Mouse (Mus musculus): ENCODE data around the gene Large1. TPM values are rescaled to one million over a fixed set of nuclear protein-coding genes. Genes with fewer than 3 reads are reported as not detected.

The Large1 gene
- polyA plus RNA-seq, 1 experiment from 2014 or later = 5.6 TPM

DNA sequence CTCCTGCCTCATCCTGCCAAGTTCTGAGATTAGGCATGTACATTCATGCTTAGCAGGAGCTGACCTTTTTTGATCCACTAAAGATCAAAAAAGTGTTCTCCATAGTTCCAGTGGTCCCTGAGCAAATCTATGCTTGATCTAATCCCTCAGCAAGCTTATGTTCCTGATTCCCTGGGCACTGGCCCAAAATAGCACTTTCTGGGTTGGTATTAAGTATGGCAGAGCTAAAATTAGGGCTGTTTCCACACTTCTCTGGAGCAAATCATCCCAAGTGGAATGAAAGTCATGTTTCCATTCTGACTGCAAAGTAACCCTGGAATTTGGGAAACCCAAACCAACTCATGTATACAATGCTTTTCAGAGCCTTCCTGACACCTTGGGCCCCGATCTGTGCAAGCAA is 42.9 kb downstream of the Large1 start:
- Histone ChIP-seq H3K4me2 (ENCODE audit: low read depth, low read length) (no peak overlapping the region), H3K36me3 (ENCODE audit: control insufficient read depth, insufficient read depth) (no peaks in the 10 kb centered on the region), H3K4me3 (ENCODE audit: low read length) (no peak overlapping the region), H3K27ac (ENCODE audit: low read length) (no peak overlapping the region), H3K9ac (ENCODE audit: low read length) (no peak overlapping the region), H3K9me3 (replicated peaks; ENCODE audit: control insufficient read depth, low read length) (no peaks in the 10 kb centered on the region), H3K4me1 (ENCODE audit: control insufficient read depth, insufficient read depth, low read length) (peaks cover 30% of the 10 kb centered on the region), H3K27me3 (ENCODE audit: control insufficient read depth, insufficient read depth, low read length) (no peaks in the 10 kb centered on the region)
- ATAC-seq (replicated peaks; ENCODE audit: extremely low read depth, insufficient read depth, low FRiP score) = no peak
- 97% methylated on average over 1 of the region's 1 CpGs for WGBS

DNA sequence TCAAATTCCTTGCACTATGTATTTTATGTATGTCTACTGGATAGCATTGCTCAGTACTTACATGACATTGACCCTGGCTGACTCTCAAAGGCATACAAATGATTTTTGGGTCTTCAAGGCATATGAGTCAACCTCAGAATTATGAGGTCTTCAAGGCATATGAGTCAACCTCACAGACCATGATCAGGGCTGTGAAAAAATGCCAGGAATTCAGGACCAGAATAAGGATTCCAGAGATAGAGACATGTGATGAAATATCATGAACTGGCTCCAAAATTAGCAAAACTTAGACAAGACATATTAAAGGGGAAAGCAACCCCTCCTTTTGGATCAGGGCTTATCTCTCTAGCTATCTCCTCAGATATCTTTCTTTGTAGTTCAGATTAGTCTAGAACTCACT is 43.3 kb downstream of the Large1 start:
- no peak overlapping the region for H3K4me3 ChIP-seq (ENCODE audit: low read length)
- H3K4me2 ChIP-seq (ENCODE audit: low read depth, low read length) = no peak overlapping the region
- H3K4me1 ChIP-seq (ENCODE audit: control insufficient read depth, insufficient read depth, low read length) = peaks cover 30% of the 10 kb centered on the region
- no peaks in the 10 kb centered on the region for H3K27me3 ChIP-seq (ENCODE audit: control insufficient read depth, insufficient read depth, low read length)
- no peaks in the 10 kb centered on the region for H3K9me3 ChIP-seq (replicated peaks; ENCODE audit: control insufficient read depth, low read length)
- ATAC-seq (replicated peaks; ENCODE audit: extremely low read depth, insufficient read depth, low FRiP score) = no peak
- no peaks in the 10 kb centered on the region for H3K36me3 ChIP-seq (ENCODE audit: control insufficient read depth, insufficient read depth)
- H3K27ac ChIP-seq (ENCODE audit: low read length) = no peak overlapping the region
- no peak overlapping the region for H3K9ac ChIP-seq (ENCODE audit: low read length)

DNA sequence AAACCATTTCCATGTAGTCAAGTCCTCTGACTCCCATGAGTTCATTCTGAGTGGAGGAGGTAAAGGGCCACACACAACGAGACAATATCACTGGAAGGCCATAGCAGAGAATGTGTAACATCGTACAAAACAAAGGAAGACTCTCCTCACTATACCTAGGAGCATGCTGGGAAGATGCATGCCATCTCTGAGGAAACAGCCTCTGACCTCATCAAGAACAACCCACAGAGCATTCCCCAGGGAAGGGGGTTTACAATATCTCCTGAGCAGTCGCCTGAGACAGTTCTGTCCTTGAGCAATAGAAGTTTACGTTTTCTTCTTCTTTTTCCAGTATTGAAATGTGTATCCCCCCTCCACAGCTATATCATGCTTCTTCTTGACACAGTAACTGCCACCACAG is 49.4 kb downstream of the Large1 start:
- WGBS = 65% methylated on average over 4 of the region's 4 CpGs
- Histone ChIP-seq H3K36me3 (ENCODE audit: control insufficient read depth, insufficient read depth) (no peaks in the 10 kb centered on the region), H3K27ac (ENCODE audit: low read length) (no peak overlapping the region), H3K27me3 (ENCODE audit: control insufficient read depth, insufficient read depth, low read length) (no peaks in the 10 kb centered on the region), H3K4me2 (ENCODE audit: low read depth, low read length) (no peak overlapping the region), H3K9ac (ENCODE audit: low read length) (no peak overlapping the region), H3K4me1 (ENCODE audit: control insufficient read depth, insufficient read depth, low read length) (peaks cover 3% of the 10 kb centered on the region), H3K4me3 (ENCODE audit: low read length) (no peak overlapping the region), H3K9me3 (replicated peaks; ENCODE audit: control insufficient read depth, low read length) (no peaks in the 10 kb centered on the region)
- ATAC-seq (replicated peaks; ENCODE audit: extremely low read depth, insufficient read depth, low FRiP score) = no peak

DNA sequence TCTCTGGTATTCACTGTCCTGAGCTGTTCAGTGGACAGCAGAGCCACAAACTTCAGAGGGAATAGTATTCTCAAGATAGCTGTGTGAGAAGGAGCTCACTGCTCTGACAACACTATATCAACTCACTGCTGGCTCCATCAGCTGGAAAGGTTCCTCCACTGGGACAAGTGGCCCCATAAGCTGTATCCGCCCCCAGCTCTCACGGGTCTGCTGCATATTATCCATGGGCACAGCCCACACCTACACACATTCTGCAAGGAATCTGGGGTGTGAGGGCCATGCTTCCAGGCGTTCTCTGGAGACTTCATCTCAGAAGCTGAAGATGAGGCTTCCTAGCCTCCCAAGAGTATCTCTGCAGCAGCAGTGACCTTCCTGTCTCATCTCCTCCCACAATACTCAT is 50.4 kb downstream of the Large1 start:
- Histone ChIP-seq H3K4me1 (ENCODE audit: control insufficient read depth, insufficient read depth, low read length) (peaks cover 3% of the 10 kb centered on the region), H3K36me3 (ENCODE audit: control insufficient read depth, insufficient read depth) (no peaks in the 10 kb centered on the region), H3K27ac (ENCODE audit: low read length) (no peak overlapping the region), H3K27me3 (ENCODE audit: control insufficient read depth, insufficient read depth, low read length) (no peaks in the 10 kb centered on the region), H3K9ac (ENCODE audit: low read length) (no peak overlapping the region), H3K9me3 (replicated peaks; ENCODE audit: control insufficient read depth, low read length) (no peaks in the 10 kb centered on the region), H3K4me2 (ENCODE audit: low read depth, low read length) (no peak overlapping the region), H3K4me3 (ENCODE audit: low read length) (no peak overlapping the region)
- 68% methylated on average over 3 of the region's 3 CpGs for WGBS
- no peak for ATAC-seq (replicated peaks; ENCODE audit: extremely low read depth, insufficient read depth, low FRiP score)

DNA sequence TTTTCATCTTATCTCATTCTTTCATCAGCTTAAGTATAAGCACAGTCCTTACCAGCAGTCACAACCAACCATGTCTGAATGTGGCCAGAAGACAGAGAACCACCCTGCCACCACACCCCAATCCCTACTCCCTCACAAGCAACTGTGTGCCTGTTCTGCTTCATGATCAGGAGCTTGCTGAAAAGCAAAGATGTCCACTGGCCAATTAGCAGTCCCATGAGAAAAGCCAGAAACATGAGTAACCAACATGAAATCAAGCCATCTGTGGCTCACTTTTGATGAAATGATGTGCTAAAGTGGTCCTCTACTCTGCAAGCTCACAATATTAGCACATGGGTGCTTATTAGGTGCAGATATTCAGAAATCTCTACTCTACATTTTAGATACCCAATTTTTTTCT is 57.8 kb downstream of the Large1 start:
- no peak overlapping the region for H3K9ac ChIP-seq (ENCODE audit: low read length)
- H3K4me3 ChIP-seq (ENCODE audit: low read length) = no peak overlapping the region

DNA sequence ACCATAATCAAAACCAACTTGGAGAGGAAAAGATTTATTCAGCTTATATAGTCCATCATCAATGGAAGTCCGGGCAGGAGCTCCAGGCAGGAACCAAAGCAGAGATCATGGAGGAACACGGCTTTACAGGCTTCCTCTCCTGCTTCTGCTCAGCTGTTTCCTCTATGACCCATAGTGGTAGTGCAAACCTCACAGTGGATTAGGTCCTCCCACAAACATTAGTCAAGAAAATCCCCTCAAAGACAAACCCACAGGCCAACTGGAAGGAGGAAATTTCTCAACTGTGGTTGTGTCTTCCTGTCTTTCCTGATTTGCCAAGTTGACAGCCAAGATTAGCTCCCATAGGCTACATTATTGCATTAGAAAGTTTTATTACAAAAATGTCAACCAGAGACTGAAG is 59.7 kb downstream of the Large1 start:
- Histone ChIP-seq H3K9me3 (replicated peaks; ENCODE audit: control insufficient read depth, low read length) (no peaks in the 10 kb centered on the region), H3K27me3 (ENCODE audit: control insufficient read depth, insufficient read depth, low read length) (no peaks in the 10 kb centered on the region), H3K4me2 (ENCODE audit: low read depth, low read length) (no peak overlapping the region), H3K4me3 (ENCODE audit: low read length) (no peak overlapping the region), H3K27ac (ENCODE audit: low read length) (no peak overlapping the region), H3K4me1 (ENCODE audit: control insufficient read depth, insufficient read depth, low read length) (peaks cover 2% of the 10 kb centered on the region; the same call in 1 of the 2 replicates), H3K36me3 (ENCODE audit: control insufficient read depth, insufficient read depth) (no peaks in the 10 kb centered on the region), H3K9ac (ENCODE audit: low read length) (no peak overlapping the region)
- 79% methylated on average over 2 of the region's 2 CpGs for WGBS
- ATAC-seq (replicated peaks; ENCODE audit: extremely low read depth, insufficient read depth, low FRiP score) = no peak

More for the DNA sequence above, 57.8 kb downstream of the Large1 start:
- Histone ChIP-seq H3K4me1 (ENCODE audit: control insufficient read depth, insufficient read depth, low read length) (peaks cover 2% of the 10 kb centered on the region; the same call in 1 of the 2 replicates), H3K9me3 (replicated peaks; ENCODE audit: control insufficient read depth, low read length) (no peaks in the 10 kb centered on the region), H3K27ac (ENCODE audit: low read length) (no peak overlapping the region), H3K27me3 (ENCODE audit: control insufficient read depth, insufficient read depth, low read length) (no peaks in the 10 kb centered on the region), H3K36me3 (ENCODE audit: control insufficient read depth, insufficient read depth) (no peaks in the 10 kb centered on the region), H3K4me2 (ENCODE audit: low read depth, low read length) (no peak overlapping the region)
- no peak for ATAC-seq (replicated peaks; ENCODE audit: extremely low read depth, insufficient read depth, low FRiP score)

DNA sequence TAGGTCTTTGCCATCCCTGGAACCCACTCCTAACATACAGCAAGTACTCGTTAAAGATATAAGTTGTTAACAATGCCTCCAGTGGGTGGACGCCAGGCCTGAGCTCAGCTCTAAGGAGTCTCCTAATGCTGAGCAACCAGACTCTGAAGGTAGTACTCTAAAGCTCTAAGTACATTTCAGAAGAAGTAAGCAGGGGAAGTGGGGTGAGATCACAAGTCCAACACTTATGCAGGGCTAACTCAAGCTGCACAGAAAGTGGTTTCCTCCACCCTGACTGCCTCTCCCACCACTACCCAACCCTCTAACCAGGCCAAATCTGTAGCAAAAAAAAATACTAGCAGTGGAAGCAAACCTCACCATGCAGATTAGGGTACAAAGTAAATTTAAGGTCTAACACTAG is 61.7 kb downstream of the Large1 start:
- Histone ChIP-seq H3K9me3 (replicated peaks; ENCODE audit: control insufficient read depth, low read length) (no peaks in the 10 kb centered on the region), H3K4me2 (ENCODE audit: low read depth, low read length) (no peak overlapping the region), H3K27ac (ENCODE audit: low read length) (no peak overlapping the region), H3K4me3 (ENCODE audit: low read length) (no peak overlapping the region), H3K27me3 (ENCODE audit: control insufficient read depth, insufficient read depth, low read length) (no peaks in the 10 kb centered on the region), H3K4me1 (ENCODE audit: control insufficient read depth, insufficient read depth, low read length) (peaks cover 2% of the 10 kb centered on the region; the same call in 1 of the 2 replicates), H3K36me3 (ENCODE audit: control insufficient read depth, insufficient read depth) (no peaks in the 10 kb centered on the region), H3K9ac (ENCODE audit: low read length) (no peak overlapping the region)
- ATAC-seq (replicated peaks; ENCODE audit: extremely low read depth, insufficient read depth, low FRiP score) = no peak
- WGBS = 79% methylated on average over 2 of the region's 2 CpGs

DNA sequence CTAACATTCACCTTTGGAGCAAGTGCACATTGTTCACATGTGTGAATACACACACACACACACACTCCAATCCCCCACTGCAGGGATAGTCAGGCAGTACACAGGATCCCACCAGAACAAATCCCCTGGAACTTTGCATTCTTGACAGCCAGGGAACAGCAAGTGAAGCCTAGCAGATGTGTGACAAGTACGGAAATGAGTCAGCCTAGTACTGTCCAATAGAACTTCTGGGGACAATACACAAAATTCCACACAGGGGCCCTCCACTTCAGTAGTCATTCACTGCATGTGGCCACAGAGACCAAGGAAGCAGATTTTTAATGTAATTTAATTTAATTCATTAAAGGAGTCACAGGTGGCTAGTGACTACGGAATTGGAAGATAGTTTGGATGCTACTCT is 62.7 kb downstream of the Large1 start:
- WGBS = 76% methylated on average over 2 of the region's 2 CpGs

DNA sequence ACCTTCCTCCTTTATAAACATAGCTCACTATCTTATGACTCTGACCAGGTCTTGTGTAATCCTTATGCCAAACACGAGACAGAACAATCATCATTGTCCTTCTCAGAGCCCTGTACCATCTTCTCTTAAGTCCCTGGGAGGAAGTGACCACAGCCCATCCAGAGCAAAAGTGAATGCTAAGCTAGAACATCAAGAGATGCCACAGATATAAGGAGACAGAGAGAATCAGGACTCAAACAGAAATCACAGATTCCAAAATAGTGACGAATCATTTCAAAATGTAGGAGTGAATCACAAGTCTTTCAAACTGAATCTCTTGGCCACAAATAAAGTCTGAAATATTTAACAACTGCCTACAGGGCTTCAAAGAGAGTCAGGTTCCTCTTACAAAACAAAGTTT is 63.5 kb downstream of the Large1 start:
- Histone ChIP-seq H3K9me3 (replicated peaks; ENCODE audit: control insufficient read depth, low read length) (no peaks in the 10 kb centered on the region), H3K9ac (ENCODE audit: low read length) (no peak overlapping the region), H3K4me2 (ENCODE audit: low read depth, low read length) (no peak overlapping the region), H3K36me3 (ENCODE audit: control insufficient read depth, insufficient read depth) (no peaks in the 10 kb centered on the region), H3K4me3 (ENCODE audit: low read length) (no peak overlapping the region), H3K27me3 (ENCODE audit: control insufficient read depth, insufficient read depth, low read length) (no peaks in the 10 kb centered on the region), H3K4me1 (ENCODE audit: control insufficient read depth, insufficient read depth, low read length) (peaks cover 8% of the 10 kb centered on the region), H3K27ac (ENCODE audit: low read length) (no peak overlapping the region)
- 71% methylated on average over 2 of the region's 2 CpGs for WGBS
- no peak for ATAC-seq (replicated peaks; ENCODE audit: extremely low read depth, insufficient read depth, low FRiP score)

More for the DNA sequence above, 62.7 kb downstream of the Large1 start:
- no peaks in the 10 kb centered on the region for H3K9me3 ChIP-seq (replicated peaks; ENCODE audit: control insufficient read depth, low read length)
- no peaks in the 10 kb centered on the region for H3K36me3 ChIP-seq (ENCODE audit: control insufficient read depth, insufficient read depth)
- H3K27me3 ChIP-seq (ENCODE audit: control insufficient read depth, insufficient read depth, low read length) = no peaks in the 10 kb centered on the region
- H3K4me2 ChIP-seq (ENCODE audit: low read depth, low read length) = no peak overlapping the region
- no peak overlapping the region for H3K9ac ChIP-seq (ENCODE audit: low read length)
- H3K27ac ChIP-seq (ENCODE audit: low read length) = no peak overlapping the region
- H3K4me3 ChIP-seq (ENCODE audit: low read length) = no peak overlapping the region
- H3K4me1 ChIP-seq (ENCODE audit: control insufficient read depth, insufficient read depth, low read length) = peaks cover 2% of the 10 kb centered on the region; the same call in 1 of the 2 replicates
- ATAC-seq (replicated peaks; ENCODE audit: extremely low read depth, insufficient read depth, low FRiP score) = no peak

DNA sequence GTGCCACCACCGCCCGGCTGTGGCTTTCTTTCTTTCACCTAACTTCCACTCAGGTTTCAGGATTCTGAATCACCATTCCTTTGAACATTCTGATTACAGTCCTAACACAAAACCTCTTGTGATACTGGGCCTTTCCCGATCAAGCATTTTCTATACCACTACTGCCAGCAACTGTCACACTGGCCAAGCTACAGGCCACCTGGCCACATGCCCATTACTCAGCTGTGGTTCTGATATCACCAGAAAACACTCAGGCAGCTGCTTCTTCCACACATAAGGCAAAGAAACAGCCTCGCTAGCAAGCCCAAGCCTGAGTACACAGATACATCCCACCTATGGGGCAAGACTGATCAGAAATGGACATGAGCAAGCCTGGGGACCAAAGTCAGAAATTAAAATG is 71.3 kb downstream of the Large1 start:
- H3K27ac ChIP-seq (ENCODE audit: low read length) = peak overlapping the region; percentile 4
- H3K27me3 ChIP-seq (ENCODE audit: control insufficient read depth, insufficient read depth, low read length) = no peaks in the 10 kb centered on the region
- H3K9ac ChIP-seq (ENCODE audit: low read length) = no peak overlapping the region
- H3K4me3 ChIP-seq (ENCODE audit: low read length) = no peak overlapping the region
- ATAC-seq (replicated peaks; ENCODE audit: extremely low read depth, insufficient read depth, low FRiP score) = 0 out of 2 replicates have a peak, but pooled peaks have one; percentile 18
- H3K4me2 ChIP-seq (ENCODE audit: low read depth, low read length) = no peak overlapping the region
- WGBS = 57% methylated on average over 4 of the region's 4 CpGs
- peaks cover 14% of the 10 kb centered on the region for H3K4me1 ChIP-seq (ENCODE audit: control insufficient read depth, insufficient read depth, low read length)
- no peaks in the 10 kb centered on the region for H3K9me3 ChIP-seq (replicated peaks; ENCODE audit: control insufficient read depth, low read length)
- H3K36me3 ChIP-seq (ENCODE audit: control insufficient read depth, insufficient read depth) = no peaks in the 10 kb centered on the region

All from heart, embryonic 16.5 days (tissue).